Mouse (Mus musculus): ENCODE data around the gene Supt5.

The Supt5 gene

DNA sequence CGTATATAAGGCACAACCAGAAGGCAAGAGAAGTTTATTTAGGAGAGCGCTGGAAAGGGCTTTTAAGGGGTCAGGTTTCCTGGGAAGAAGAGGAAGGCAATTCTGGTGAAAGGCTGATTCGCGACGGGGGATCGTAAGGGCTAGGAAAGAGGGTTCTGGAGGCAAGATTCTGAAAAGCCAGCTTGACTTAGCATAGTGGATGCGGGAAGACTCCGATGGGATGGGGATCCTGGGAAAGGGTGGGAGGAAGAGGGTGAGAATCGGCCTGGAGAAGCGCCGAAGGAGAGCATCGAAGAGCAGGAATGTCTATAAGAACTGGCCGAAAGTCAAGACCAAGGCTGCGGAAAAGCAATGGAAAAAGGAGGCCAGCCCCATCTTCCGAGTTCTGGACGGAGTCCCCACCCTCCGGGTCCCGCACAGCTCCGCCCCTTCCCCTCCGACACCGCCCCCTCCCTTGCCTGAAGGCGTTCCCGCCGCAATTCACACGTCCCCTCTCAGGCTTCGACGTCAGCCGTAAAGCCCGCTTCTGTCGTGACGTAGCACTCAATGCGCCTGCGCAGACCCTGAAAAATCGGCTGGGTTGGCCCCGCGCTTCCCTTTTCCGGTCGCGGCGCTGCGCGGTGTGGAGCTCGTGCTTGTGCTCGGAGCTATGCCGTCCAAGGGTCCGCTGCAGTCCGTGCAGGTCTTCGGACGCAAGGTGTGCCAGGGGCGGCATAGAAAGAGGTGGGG, 11.8 kb upstream of the Supt5 start, which contains the start of gene Rps16:
TSS of gene Rps16 (plus strand) at position 498 of the 729 bp plus-strand sequence.
- DNase-seq (ENCODE audit: low spot score): peak; percentile 99

DNA sequence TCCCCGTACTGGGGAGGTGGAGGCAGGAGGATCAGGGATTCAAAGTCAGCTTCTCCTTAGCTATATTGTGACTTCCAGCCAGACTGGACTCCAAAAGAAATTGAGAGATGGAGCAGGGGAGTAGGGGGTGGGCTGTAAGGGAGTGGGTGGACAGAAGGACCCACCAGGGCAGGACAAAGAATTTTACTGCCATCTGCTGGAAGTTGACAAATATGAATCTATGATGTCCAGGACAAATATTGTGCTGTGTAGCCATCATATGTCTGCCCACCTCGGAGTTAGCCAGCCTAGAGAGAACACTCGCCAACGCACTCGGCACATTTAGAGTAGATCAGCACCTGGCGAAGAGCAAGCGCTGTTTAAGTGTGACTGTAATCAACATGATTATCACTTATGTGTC, 10.1 kb upstream of the Supt5 start:
- no peak for DNase-seq (ENCODE audit: low spot score)

DNA sequence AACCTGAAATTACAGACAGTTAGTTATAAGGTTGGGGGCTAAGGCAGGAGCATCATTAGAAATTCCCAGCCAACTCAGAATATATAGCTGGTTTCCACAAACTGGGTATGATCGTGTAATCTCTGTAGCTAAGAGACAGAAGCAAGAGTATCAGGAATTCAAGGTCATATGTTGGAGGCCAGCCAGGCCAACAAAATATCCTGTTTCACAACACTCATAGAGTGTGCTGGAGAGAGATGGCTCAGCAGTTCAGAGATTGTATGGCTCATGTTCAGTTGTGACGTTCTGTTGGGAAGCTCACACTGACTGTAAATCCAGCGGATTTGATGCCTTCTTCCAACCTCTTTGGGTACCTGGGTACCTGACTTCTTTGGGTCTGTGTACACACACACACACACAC, 9.2 kb upstream of the Supt5 start:
- peak; percentile 63 for DNase-seq (ENCODE audit: low spot score)

DNA sequence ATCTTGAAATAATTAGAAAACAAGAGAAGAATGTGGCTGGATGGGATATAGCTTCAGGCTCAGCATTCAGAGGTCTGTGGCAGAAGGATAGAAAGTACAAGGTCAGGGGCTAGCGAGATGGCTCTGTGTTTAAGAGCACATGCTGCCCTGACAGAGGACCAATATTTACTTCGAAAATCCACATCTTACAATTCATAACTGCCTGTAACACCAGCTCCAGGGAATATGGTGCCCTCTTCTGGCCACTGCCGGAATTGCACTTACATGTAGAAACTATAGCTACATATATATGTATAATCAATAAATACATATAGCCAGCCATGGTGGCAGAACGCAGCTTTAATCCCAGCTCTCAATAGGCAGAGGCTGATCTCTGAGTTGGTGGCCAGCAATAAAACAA, 6.1 kb upstream of the Supt5 start:
- DNase-seq (ENCODE audit: low spot score): peak; percentile 54

DNA sequence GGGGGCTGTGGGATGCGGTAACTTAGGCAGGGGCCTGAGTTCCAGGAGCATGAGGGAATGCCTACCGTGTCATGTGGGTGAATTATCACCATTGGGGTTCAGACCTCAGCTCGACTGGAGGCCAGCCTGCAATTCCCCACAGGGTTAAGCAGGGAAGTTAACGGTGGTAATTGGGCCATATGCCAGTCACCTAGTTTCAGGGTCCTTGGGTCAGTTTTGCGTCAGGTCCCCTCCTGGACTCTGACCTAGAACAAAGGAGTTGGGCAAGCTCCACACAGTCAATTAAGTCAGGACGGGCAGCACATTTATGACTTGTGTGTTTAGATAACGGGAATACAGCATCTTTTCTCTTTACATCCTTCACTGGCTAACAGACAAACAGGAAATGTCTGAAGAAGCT, 2.8 kb upstream of the Supt5 start:
- DNase-seq (ENCODE audit: low spot score): no peak

DNA sequence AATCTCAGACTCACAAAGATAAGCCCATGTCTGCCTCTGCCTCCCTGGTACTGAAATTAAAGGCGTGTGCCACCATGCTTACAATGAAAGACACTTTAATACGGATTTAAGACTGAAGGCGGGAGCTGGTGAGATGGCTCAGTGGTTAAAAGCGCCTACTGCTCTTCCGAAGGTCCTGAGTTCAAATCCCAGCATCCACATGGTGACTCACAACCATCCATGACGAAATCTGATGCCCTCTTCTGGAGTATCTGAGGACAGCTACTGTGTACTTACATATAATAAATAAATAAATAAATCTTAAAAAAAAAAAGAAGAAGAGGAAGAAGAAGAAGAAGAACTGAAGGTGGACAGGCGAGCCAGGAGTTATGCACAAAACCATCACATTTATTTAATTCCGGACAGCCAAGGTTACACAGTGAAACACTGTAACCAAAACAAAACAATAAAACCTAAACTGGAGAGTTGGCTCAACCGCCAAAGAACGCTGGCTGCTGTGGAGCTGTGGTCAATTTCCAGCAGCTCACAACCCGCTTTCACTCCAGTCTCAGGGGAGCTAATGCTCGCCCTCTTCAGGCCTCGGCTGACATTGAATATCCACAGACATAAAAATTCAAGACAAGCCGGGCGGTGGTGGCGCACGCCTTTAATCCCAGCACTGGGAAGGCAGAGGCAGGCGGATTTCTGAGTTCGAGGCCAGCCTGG, 819 bp upstream of the Supt5 start:
- peak; percentile 62 for DNase-seq (ENCODE audit: low spot score)

DNA sequence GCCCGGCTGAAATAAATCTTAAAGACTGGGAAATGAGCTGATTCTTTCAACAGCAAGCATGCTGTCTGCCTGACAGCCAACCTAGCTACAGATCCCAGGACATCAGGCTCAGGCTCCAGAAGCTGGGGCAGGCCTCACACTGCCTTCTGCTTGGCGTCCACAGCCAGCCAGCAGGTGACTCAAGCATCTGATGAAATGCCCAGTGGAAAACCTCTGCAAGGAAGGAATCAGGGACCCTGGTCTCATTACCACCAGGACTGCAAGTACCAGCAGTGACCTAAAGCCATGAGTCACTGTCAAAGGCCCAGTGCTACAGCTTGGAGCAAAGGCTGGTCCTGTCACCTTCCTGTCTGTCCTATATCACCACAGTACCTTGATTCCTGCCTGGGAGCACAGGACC, 3.1 kb downstream of the Supt5 start:
- DNase-seq (ENCODE audit: low spot score): no peak

DNA sequence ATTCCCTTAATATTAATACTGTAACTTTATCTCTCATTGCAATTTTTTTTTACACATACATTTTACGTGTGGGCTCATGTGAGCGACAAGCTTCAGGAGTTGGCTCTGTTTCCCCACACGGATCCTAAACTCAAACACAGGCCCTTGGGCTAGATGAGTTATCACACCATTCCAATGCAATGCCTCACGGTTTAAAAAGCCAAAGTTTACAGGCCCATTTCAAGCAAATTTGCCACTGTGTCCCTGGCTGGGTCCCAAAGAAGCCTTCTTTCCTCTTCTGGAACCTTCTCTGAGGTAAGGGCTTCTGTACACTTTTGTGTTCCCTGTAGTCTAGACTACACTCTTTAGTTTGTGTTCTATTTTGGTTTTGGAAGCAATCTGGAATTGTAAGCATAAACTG, 4.0 kb downstream of the Supt5 start:
- DNase-seq (ENCODE audit: low spot score): no peak

DNA sequence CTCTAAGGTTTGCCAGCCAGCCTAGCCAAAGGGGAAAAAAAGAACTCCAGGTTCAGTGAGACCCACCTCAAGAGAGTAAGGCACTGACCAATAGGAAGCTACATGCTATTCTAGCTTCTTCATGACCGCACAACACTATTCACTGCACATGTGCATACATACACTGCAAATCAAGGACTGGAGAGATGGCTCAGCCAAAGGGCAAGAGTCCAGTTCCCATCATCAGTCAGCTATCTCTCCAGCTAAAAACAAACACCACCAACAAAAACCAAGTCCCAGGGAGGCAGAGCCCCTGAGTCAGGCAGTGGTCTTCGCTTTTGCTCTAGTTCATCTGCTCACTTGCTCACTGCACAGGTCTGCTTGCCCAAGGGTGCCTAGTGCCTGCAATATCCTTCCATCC, 10.3 kb downstream of the Supt5 start:
- no peak for DNase-seq (ENCODE audit: low spot score)

DNA sequence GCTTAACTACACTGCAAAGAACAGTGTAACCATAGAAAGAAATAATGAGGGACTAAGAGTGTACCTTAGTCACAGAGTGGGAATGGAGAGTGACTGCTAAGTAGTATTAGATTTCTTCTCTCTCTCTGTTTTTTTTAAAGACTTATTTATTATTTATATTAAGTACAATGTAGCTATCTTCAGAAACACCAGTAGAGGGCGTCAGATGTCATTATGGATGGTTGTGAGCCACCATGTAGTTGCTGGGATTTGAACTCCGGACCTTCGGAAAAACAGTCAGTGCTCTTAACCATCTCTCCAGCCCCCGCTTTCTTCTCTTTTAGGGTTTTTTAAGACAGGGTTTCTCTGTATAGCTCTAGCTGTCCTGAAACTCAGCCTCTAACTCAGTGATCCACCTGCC, 12.1 kb downstream of the Supt5 start:
- DNase-seq (ENCODE audit: low spot score): no peak

DNA sequence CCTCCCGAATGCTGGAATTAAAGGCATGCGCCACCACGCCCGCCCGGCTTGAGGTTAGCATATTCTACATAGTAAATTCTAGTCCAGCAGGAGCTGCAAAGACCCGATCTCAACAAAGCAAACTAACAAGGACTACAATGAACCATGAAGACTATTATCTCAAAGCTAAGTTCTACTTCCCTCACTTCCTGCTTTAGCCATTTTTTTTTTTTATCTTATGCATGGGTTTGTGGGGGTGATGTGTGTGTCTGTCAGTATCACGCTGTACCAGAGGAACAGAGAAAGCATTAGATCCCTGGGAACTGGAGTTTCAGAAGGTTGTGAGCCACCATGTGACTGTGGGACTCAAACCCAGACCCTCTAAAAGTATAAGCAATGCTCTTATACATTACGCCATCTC, 13.3 kb downstream of the Supt5 start:
- no peak for DNase-seq (ENCODE audit: low spot score)

DNA sequence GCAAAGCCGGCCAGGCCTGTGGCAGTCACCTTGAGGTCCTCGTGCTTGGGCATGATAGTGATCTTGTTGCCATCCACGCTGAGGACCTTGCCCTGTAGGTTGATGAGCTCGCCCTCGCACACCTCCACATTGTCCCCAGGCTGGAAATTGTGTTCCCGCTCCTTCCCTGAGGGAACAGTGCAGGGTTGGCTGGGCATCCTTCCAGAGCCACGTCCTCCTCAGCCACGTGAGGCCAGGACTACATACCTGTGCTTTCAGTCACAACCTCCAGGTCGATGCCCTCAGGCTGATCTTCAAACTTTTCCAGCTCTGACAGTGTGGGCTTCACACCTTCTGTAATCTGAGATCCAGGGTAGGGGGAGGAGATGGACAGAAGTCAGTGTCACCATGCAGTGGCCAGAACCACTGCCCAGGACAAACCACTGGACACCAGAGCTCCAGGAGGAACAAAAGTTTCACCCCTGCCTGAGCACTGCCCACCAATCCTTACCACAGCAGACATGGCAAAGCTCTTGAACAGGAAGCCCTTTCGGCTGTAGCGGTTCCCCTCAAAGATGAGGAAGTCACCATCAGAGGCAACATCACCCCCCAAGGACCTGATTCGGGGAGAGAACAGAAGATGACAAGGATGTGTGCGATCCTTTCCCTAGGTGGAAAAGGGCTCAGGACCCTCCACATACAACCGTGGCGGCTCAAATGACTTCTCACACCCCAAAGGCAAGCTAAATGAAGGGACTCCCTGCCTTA, 16.4 kb downstream of the Supt5 start:
- no peak for DNase-seq (ENCODE audit: low spot score)

DNA sequence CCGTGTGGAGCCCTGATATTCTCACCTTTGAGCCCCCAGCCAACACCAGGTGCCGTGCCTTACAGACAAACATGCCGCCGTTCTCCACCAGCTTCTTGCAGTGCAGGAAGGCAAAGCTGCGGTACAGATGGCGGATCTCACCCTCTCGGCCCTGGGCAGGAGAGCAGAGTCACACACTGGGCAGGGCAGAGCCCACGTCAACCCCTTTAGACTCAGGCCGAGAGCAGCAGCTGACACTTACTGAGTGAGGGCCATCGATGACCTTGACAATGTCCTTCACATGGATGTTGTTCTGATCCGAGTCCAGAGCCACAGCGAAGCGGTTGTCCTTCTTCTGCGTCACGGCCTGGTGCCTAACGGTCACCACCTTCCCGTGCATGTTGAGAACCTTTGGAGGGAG, 19.8 kb downstream of the Supt5 start:
- DNase-seq (ENCODE audit: low spot score): no peak

DNA sequence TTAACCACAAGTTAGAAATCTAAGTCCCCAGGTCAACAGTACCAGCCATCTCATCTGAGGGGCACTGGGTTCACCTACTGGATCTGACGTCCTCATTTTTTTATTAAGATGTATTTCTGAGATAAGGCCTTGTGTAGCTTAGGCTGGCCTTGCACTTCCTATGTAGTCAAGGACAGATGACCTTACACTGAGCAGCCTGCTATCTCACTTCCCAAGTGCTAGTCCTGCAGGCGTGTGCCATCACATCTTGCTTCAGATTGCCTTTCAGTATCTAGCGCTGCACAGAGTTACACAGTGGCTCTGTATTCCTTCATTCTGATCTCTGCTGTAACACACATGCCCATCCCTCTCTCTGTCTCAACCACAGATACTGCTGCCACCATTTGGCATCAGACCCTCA, 20.5 kb downstream of the Supt5 start:
- no peak for DNase-seq (ENCODE audit: low spot score)

DNA sequence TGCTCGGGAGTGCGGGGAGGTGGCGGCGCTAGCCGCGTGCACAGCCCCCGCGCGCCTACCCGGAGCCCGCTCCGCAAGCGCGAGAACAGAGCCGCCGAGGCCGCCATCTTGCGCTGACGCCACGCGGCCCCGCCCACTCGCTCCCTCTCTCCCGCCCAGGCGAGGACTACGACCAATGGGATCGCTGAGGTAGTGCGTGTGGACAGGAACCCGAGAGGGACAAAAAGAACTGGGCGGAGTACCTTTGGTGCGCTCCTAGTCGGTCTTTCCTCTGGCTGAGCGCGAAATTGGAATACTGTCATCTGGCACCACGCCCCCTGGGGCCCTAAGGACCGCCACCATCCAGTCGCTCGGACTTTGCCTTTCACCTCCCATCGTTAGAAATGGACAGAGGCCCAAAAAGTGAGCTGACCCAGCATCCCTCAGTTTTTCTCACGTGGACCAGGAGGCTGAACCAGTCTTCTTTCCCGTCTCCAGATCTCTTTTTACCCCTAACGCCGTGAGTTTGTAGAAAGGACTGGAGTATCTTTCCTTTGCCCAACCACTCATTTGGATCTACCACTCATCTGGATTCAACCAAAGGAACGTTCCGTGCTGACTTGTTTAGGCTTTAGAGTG, 26.5 kb downstream of the Supt5 start, which contains the start of gene Timm50:
TSS of gene Timm50 (minus strand) at position 147 of the 618 bp plus-strand sequence.
- DNase-seq (ENCODE audit: low spot score): peak; percentile 96

DNA sequence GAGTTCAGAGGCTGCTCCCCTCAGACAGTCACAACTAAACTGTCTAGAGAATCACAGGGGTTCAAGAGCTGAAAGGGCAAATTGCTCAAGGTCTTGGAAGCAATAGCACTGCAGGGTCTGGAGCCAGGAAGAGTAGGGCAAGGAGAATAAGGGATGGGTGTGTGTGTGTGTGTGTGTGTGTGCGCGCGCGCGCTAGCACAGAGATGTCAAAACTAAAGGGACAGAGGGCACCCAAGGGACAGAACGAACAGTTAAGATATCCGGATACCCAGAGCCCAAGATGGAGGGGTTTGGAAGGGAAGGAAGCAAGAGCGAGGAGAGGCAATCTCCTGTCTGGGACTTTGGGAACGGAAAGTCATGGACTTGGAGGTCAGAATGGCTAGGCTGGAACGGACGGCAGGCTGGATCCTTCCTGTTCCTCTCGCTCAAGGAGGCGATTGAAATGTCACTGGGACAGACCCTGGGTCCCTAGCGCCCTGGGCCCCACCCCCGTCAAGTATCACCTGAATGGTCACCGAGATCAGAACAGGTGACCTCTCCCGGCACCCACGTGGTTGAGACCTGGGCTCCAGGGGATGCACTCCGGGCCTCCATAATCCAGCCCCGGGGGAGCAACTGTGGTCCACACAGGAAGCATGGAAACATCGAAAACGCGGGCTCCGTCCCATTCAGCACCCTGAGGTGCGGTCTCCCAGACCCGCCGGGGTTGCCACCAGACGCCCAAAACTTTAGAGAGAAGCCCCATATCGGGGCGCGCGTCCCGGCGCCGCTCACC, 27.2 kb downstream of the Supt5 start:
- DNase-seq (ENCODE audit: low spot score): no peak

DNA sequence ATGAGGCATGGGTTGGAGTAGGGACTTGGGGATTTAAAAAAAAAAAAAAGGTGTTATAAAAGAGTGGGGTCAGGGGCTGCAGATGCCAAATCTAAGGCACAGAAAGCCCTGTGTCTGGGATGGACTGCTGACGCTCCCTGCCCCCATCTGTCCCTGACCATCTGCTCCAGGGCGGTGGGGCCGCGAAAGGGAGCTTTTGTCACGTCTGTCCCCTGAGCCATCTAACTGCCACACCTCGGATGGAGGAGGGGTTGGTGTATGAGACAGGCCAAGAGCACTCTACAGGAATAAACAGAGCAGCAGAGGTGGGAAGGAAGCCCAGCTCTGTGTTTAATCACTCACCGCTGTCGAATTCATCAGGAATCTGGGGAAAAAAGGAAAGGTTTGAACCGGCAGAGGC, 28.8 kb downstream of the Supt5 start:
- DNase-seq (ENCODE audit: low spot score): no peak

DNA sequence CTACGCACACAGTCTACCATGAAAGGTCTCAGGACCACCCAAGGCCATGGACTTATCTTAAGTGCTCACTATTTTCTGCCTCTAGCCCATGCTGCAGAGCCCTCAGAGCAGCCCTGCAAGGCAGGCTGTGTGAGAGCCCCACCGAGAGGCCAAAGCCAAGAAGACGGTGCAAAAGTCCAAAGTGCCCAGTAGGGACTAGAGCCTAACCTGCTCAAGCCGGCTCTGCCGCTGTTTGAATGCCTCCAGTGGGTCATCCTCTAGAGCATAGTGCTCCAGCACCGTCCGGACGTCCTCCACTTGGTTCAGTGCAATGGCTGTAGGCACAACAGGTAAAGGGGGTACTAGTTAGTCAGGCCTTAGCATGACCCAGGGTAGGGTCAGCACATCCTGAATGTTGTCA, 32.3 kb downstream of the Supt5 start:
- DNase-seq (ENCODE audit: low spot score): no peak

DNA sequence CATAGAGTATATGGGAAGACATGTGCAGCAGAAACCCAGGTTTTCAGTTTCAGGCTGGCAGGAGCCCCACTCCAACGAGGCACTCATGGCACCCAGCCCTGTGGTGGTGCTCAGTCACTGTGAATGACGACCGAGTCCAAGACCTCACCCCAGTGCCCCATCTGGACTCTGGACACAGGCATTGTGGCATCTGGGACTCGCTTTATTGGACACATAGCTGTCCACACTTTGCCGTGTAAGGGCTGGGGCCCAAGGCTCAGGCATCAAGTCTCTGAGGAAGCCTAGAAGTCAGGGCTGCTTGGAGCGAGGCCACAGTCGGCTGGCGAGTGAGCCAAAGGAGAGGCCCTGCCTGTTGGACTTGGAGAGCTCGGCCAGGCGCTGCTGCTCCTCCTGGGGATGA, 32.9 kb downstream of the Supt5 start:
- DNase-seq (ENCODE audit: low spot score): peak; percentile 24

DNA sequence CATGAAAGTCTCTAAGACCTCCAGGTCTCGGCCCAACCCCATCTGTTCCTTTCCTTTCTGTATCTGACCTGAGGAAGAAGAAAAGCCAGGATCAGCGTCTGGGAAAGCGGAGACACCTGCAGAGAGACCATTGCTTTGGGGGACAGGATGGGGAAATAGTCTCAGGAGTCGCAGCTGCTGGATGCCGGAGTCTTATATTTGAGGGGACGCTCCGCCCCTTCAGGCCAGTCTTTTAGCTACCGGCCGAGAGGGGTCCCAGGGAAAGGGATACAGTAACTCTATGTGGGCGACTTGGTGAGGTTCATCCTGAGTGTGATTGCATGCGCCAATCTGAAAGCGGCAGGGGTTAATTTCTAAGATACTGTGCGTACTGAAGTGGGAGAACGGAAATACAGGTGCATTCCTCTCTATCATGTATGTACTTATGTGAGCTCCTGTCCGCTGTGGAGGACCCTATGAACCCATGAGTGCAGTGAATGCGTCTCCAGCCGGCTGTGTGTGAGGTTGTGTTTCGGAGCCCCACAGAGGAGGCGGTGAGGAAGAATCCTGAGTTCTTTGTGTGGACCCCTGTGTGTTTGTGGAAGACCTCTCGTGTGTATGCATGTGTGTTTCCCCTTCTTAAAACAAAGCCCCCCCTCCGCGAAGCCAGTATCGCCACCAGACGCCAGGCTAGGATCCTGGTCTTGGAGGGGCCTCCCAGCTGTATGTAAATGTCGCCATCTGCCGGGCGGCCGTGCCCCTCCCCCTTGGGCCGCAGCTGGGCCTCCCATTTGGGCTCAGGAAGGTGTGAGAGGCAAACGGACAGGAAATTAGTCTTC, 36.7 kb downstream of the Supt5 start, which contains the start of gene Dll3:
TSS of gene Dll3 (minus strand) at position 623 of the 818 bp plus-strand sequence.
- DNase-seq (ENCODE audit: low spot score): peak; percentile 66

Data from ovary, postnatal 36 days (tissue).